Mouse (Mus musculus) bone marrow macrophage, adult 2 months (primary cell): Measurements from ENCODE around the gene Mindy1.

Experiments used
- CTCF ChIP-seq: IDR thresholded peaks from 2 replicates; pipeline ENCODE4 v1.5.1; 2012; ENCODE audit warnings: low read depth, mild to moderate bottlenecking, low read length, moderate library complexity
- POLR2A ChIP-seq: IDR thresholded peaks from 2 replicates; pipeline ENCODE4 v1.6.1; 2012; ENCODE audit warnings: mild to moderate bottlenecking, low read depth, low read length, borderline replicate concordance

- TF ChIP-seq CTCF (no peak), POLR2A (no peak)
Observed at GRCm38 (mm10) chr3:95233303-95233980, 47.7 kb upstream of the Mindy1 start.
